Mouse (Mus musculus) right cerebral cortex, adult 2 months (tissue): ENCODE results near the gene Wdr41.

Experiments
- DNase-seq, 2 experiments: peaks; one replicate each; pipeline ENCODE4 v3.0.0; 2021 to 2022; ENCODE audit warnings: low spot score in 2 of 2

Gene Wdr41

DNA sequence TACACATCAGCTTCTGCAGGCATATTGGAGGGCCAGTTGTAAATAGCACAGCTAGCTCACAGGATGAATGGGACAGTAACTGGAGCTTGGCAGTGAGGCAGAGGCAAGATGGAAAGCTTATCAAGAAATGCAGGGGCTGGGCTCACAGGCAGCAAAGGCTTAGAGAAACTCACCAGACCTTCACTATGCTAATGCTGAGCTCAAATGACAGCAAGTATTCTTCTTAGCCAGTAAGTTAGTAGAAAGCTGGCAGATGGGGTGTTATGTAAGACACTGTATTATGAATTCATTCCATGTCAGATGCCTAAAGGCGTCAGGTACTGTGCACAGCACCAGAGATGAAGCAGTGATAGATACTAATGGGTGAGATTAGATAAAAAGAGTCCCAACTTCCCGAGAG is 58.6 kb downstream of the Wdr41 start:
- peak; percentile 61 to 63 for DNase-seq

DNA sequence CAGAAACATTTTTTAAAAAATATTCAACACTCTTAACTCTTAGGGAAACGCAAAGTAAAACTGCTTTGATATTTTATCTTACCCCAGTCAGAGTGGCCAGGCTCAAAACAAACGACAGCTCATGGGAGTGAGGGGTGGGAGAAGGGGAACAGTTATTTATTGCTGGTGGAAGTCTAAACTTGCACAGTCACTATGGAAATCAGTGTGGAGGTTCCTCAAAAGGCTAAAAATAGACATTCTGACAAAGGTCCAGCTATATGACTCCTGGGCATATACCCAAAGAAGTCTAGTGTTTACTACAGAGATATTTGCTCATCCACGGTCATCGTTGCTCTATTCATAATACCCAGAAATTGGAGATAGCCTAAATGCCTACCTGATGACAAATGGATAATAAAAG is 62.1 kb downstream of the Wdr41 start:
- DNase-seq = no peak

DNA sequence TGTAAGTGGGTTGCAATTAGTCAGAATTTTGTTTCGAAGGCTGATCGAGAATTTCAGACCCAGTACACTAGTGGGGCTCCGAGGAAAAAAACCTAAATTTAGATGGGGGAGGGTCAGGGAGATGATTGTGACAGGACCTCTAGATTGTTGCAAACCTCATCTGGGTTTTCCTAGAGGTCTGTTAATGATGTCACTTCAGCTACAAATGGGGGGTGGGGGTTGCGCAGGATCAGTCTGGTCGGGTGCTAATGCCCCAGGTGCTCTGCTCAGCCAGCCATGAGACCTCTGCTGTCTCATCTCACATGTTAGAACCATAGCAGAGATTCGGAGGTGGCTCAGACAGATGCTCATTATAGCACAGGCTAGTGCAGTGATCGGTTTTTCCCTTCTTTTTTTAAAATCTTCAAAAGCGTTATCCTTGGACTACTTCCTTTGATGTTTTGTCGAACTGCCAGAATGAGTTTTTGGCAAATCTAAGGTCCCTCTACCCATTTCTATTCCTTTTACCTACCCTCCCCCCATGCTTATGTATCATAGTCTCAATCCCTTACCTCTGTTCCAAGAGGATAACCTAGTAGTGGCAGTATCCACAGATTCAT is 64.1 kb downstream of the Wdr41 start:
- DNase-seq = no peak

DNA sequence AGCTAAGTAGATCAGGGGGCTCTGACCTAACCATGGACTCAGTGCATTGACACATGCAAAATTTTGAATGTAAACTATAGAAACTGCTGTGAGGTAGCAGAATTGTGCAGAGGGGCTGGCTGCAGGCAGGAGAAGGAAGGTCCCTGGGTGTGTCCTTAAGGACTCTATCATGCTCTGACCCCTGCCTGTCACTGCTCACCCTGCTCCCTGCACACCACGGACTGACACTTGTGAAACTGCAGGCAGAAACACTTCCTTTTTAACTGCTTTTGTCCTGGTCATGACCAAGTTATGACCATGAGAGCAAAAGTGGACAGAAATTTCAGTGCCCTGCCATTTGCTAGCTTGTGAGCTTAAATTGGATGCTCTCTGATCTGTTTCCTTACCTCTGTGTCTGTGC is 68.0 kb downstream of the Wdr41 start:
- DNase-seq = no peak

GRCm38 (mm10) chr13:95050398-95050797 is 74.3 kb downstream of the Wdr41 start:
- DNase-seq = no peak

GRCm38 (mm10) chr13:95052421-95052820 is 76.3 kb downstream of the Wdr41 start:
- DNase-seq = no peak

DNA sequence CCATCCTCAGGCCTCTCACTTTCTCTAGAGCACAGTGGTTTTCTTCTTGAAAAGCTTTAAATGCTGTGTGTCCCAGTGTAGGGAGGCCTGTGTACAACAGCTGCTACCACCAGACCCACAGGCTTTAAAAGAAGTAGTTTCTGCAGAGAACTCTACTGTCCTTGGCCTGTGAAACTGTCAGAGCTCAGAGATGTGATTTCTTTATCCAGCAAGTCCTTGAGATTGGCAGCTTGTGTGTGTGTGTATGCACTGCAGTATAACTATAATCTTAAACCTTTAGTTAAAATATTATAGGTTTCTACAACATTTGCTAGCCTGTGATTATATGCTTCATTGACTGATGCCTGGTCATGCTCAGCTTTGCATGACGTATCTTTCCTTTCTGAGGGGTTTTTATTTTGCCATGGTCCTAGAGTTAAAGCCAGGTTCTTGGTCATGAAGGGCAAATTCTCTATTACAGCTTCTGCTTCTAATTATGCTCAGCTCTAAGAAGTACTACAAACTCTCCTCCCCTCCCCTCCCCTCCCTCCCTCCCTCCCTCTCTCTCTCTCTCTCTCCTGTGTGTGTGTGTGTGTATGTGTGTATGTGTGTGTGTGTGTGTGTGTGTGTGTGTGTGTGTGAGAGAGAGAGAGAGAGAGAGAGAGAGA is 79.7 kb downstream of the Wdr41 start:
- DNase-seq = no peak

DNA sequence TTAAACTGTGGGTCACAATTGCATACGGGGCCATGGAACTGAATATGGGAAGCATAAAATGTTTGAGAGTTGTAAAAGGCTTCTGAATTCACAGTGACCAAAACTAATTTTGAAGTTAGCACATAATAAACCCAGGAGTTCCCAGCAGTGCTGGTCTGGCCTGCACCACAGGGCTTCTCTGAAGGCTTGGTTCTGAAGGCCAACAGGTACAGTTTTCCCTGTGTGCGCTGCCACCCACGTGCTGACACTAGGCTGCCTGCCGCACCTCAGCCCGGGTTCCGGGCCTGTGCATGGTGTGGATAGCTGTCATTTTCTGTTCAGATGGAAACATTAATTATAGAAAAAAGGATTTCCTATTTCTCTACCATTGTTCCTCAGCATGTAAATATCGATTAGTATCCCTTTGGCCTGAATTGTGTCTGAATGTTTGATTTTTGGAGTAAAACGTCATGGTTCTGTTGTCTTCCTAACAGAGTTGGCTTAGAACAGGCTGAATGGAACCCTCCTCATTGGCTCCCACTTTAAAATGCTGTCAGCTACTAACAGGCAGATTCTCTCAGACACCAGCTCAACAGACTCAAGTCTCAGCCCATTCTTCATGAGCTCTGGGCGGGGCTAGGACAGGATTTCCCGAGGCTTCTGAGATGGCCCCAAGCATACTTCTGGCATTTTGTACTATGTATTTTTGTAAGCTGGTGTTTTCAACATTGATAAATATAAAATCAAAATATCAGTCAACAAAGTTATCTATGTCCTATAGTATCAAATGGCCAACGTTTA is 80.5 kb downstream of the Wdr41 start:
- no peak for DNase-seq

DNA sequence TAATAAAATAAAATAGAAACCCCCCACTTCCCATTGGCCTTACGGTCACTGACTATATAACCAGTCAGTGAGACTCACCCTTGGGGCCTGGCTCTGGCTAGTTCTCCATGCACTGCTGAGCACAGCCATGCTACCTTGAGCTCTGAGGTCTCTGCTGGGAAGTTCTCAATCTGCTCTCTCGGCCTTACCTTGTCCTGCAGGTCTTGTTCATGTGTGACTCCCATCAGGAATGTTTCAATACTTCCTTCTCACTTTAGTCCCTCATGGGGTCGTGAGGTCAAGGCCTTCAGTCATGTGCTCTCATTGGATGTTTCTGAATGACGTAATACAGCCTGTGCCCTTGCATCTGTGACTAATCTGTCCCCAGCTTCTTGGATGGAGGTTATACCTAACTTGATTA is 82.7 kb downstream of the Wdr41 start:
- DNase-seq = no peak

DNA sequence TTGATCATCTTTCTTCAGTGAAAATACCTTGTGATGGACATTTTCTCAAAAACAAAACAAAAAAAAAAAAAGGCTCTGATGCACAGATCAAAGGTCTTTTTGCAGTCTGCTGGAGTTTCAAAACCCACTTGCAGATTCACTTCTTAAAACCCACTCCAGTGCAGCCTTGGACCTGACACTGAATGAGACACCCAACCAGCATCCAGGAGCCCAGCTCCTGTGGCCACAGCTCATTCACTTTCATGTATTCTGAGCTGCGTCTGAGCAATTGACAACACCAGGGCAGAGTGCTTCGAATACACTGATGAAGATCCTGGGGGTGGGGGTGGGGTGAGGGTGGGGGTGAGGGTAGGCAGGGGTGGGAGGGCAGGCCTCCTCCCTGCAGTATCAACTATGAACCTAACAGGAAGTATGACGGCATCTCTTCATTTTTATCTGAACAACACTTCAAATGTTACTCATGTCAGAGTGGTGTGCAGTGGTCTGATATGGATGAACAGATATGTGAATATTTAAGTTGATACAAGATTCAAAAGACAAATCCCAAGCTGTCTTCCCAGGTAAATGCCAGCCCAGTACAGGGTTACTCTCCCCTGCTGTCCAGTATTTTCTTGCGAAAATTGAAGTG is 87.4 kb downstream of the Wdr41 start:
- no peak for DNase-seq

GRCm38 (mm10) chr13:95067854-95068253 is 91.7 kb downstream of the Wdr41 start:
- DNase-seq = no peak

DNA sequence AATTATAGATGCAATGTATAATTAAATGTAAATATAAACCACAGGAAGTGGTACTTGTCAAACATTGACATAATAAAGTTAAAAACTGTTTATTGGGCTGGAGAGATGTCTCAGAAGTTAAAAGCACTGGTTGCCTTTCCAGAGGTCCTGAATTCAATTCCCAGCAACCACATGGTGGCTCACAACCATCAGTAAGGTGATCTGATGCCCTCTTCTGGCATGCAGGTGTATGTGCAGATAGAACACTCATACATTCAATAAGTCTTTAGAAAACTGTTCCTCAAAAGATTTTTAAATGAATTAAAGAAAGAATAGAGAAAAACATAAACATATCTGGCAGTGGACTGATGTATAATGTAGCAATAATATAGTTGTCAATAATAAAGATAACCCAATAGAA is 94.1 kb downstream of the Wdr41 start:
- no peak for DNase-seq
